Mouse (Mus musculus): ENCODE measurements around the gene Pdzd8. TPM values are rescaled to one million over a fixed set of nuclear protein-coding genes. Genes with fewer than 3 reads are reported as not detected.

Gene Pdzd8
- polyA plus RNA-seq, 1 experiment from 2014 or later, result 3.3 TPM

DNA sequence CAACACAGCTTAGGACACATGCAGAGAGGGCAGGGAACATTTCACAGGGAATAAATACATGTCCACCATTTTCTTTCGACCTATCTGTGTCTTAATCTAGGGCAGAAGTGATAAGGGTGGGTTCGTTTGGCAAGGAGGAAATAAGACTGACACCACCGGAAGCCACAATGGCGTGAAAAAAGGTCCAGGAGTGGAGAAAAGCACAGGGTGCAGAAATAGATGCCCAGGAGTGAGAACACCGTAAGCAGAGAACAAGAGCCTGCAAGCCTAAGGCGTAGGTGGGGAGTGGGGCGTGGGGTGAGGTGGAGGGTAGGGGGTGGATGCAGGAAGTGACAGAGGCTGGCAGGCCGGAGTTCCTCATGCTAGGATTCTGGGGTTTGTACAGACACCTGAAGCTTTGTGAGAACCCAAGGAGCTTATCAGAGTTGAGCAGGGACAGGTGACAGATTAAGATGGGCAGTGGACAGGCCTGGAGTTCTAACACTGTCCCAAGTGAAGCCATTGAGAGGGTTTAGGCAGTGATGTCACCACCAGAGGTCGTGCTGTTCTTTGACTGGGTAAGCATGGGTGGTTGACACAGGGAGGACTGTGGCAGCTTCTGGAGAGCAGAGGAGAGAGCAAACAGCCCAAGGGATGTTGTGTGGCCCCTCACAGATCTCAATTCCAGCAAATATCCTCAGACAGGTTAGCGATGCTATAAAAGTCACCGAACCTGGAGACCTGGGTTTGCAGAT, 96.9 kb downstream of the Pdzd8 start:
- Histone ChIP-seq H3K9ac (ENCODE audit: low read depth, low read length) (no peak overlapping the region), H3K9me3 (replicated peaks; ENCODE audit: control insufficient read depth, low read length) (no peaks in the 10 kb centered on the region), H3K4me1 (ENCODE audit: control insufficient read depth, low read depth, low read length) (no peaks in the 10 kb centered on the region), H3K27me3 (ENCODE audit: control insufficient read depth, insufficient read depth, low read depth, low read length) (no peaks in the 10 kb centered on the region), H3K4me2 (ENCODE audit: low read depth, low read length) (no peak overlapping the region), H3K4me3 (ENCODE audit: low read depth, low read length) (no peak overlapping the region), H3K36me3 (ENCODE audit: control insufficient read depth, insufficient read depth) (no peaks in the 10 kb centered on the region), H3K27ac (ENCODE audit: low read length) (no peak overlapping the region)
- WGBS (ENCODE audit: insufficient replicate concordance), result 21% methylated on average over 11 of the region's 11 CpGs
- ATAC-seq (ENCODE audit: low read depth), result 0 out of 2 replicates have a peak, but pooled peaks have one; percentile 21

- Histone ChIP-seq H3K9ac (ENCODE audit: low read depth, low read length) (no peak overlapping the region), H3K4me3 (ENCODE audit: low read depth, low read length) (no peak overlapping the region), H3K36me3 (ENCODE audit: control insufficient read depth, insufficient read depth) (no peaks in the 10 kb centered on the region), H3K4me2 (ENCODE audit: low read depth, low read length) (no peak overlapping the region), H3K9me3 (replicated peaks; ENCODE audit: control insufficient read depth, low read length) (no peaks in the 10 kb centered on the region), H3K27ac (ENCODE audit: low read length) (no peak overlapping the region), H3K4me1 (ENCODE audit: control insufficient read depth, low read depth, low read length) (no peaks in the 10 kb centered on the region), H3K27me3 (ENCODE audit: control insufficient read depth, insufficient read depth, low read depth, low read length) (no peaks in the 10 kb centered on the region)
- 44% methylated on average over 4 of the region's 4 CpGs for WGBS (ENCODE audit: insufficient replicate concordance)
- no peak for ATAC-seq (ENCODE audit: low read depth)
These were observed 97.4 kb downstream of the Pdzd8 start for GRCm38 (mm10) chr19:59248144-59248543.

Other genes starting within 250 kb of the Pdzd8 start
- gene Vax1, start 175.7 kb downstream of the Pdzd8 start, polyA plus RNA-seq (2015; fragmentation: Nextera tagmentation; extraction: Ambion mirVana), result not detected in 2 replicates
- not detected in 2 replicates for gene Kcnk18, start 126.6 kb downstream of the Pdzd8 start, polyA plus RNA-seq (2015; fragmentation: Nextera tagmentation; extraction: Ambion mirVana)
- gene Slc18a2, start 84.9 kb downstream of the Pdzd8 start, polyA plus RNA-seq (2015; fragmentation: Nextera tagmentation; extraction: Ambion mirVana), result 2.9 and 3.3 TPM in 2 replicates
- 14.1 and 14.7 TPM in 2 replicates for gene Rps12-ps3, start 23.5 kb downstream of the Pdzd8 start, polyA plus RNA-seq (2015; fragmentation: Nextera tagmentation; extraction: Ambion mirVana)
- not detected in 2 replicates for gene Emx2, start 112.6 kb upstream of the Pdzd8 start, polyA plus RNA-seq (2015; fragmentation: Nextera tagmentation; extraction: Ambion mirVana)